Mouse (Mus musculus) lung, postnatal 0 days (tissue): Measurements from ENCODE around the gene Tsen34.
"Not testable (repeated sequence)": the region's sequence is repeated elsewhere in the genome, so short reads cannot be mapped to it uniquely, and the experiment has no call there.

ENCODE experiments used
- CTCF ChIP-seq: IDR thresholded peaks from 2 replicates; pipeline ENCODE4 v1.5.1; 2016; ENCODE audit warnings: antibody characterized with exemption, mild to moderate bottlenecking
- EP300 ChIP-seq: IDR thresholded peaks from 2 replicates; pipeline ENCODE4 v1.6.1; 2016; ENCODE audit warnings: antibody characterized with exemption, mild to moderate bottlenecking, control low read depth

GRCm38 (mm10) chr7:3694949-3695305, 2.3 kb downstream of the Tsen34 start:
- TF ChIP-seq CTCF, EP300: not testable (repeated sequence)
